Mouse (Mus musculus): Measurements from ENCODE around the gene Gsta2.
"Not testable (repeated sequence)": the region's sequence is repeated elsewhere in the genome, so short reads cannot be mapped to it uniquely, and the experiment has no call there.

DNA sequence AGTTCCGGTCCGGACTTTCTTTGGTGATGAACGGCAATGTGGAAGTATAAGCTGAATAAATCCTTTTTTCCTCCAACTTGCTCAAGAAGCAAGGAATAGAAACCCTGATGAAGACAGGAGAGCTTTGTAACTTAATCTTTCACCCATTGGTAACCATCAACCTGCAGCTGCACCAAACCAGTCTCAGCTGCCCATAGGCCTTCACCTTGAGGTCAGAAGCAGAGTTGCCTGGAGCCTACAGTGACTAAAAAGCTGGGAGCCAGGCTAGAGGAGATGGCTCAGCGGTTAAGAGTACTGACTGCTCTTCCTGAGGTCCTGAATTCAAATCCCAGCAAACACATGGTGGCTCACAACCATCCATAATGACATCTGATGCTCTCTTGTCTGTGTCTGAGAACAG lies 13.1 kb downstream of the Gsta2 start:
- not testable (repeated sequence) for TF ChIP-seq GATA1 (IDR thresholded peaks at IDR 0.05; ENCODE audit: borderline replicate concordance, low read length); FLI1 (IDR thresholded peaks at IDR 0.05; ENCODE audit: low read length)
